Mouse (Mus musculus): ENCODE results near the gene Ihh. TPM values are rescaled to one million over a fixed set of nuclear protein-coding genes. Genes with fewer than 3 reads are reported as not detected.

Ihh gene
- polyA plus RNA-seq, 1 experiment from 2014 or later: 1.3 TPM

DNA sequence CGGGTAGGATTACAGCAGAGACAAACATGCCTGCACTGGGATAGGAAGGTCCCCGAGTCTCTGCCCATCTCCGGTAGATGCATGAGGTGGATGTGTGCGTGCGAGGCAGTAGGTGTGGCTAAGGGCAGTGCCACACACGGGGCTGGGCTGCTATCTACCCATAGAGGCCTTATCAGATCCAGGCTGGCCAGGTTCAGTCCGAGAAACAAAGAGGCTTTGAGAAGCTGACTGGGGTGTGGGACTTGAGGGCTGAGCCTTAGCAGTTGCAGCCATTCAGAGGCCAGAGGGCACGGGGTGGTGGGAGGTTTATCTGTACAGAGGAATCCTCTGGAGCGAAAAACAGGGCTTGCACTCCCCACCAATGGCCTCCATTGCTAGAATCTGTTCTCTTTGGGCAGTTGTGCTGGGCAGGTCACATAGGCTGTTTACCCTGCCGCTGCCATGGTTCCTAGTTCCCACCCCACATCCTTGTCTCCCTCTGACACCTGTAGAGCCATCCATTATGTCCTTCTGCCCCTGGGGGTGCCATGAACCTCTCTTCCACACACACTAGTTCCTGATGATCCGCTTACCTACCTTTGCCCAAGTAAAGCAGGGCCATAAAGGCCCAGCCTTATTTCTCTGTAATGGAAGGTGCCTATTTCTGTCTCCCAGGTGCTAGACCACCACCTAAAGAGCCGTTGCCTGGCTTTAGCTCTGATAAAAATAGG is 9.7 kb downstream of the Ihh start:
- 43% methylated on average over 12 of the region's 12 CpGs for WGBS (ENCODE audit: insufficient replicate concordance)
- DNase-seq: no peak
- no peak for ATAC-seq (ENCODE audit: low read depth)
- peaks cover 42% of the 10 kb centered on the region for H3K27me3 ChIP-seq
- H3K4me1 ChIP-seq (replicated peaks): no peaks in the 10 kb centered on the region
- no peaks in the 10 kb centered on the region for H3K9me3 ChIP-seq (replicated peaks)
- no peak overlapping the region for H3K4me3 ChIP-seq (replicated peaks)
- H3K9ac ChIP-seq: no peak overlapping the region
- no peaks in the 10 kb centered on the region for H3K36me3 ChIP-seq
- H3K4me2 ChIP-seq: no peak overlapping the region
- H3K27ac ChIP-seq: no peak overlapping the region

DNA sequence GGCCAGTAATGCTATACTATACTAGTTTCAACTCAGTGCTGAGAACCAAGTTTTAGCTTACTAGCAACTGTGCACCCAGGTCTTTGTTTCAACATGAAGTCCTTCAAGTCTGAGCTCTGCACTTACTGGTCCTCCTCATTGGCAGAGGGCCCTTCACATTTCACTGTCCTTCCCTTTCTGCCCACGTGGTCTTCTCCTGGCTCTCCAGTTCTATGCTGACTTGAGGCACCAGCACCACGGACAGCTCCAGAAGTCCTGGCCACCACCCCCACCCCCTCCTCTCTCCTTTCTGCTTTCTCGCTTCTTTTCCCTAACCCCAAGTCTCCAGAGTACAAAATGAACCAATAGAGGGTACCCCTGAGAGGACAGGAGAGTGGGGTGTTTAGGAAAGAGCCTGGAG is 11.7 kb downstream of the Ihh start:
- Histone ChIP-seq H3K36me3 (no peaks in the 10 kb centered on the region), H3K4me1 (replicated peaks) (no peaks in the 10 kb centered on the region), H3K27me3 (peaks cover 41% of the 10 kb centered on the region), H3K27ac (no peak overlapping the region), H3K4me3 (replicated peaks) (no peak overlapping the region), H3K9me3 (replicated peaks) (no peaks in the 10 kb centered on the region), H3K4me2 (no peak overlapping the region), H3K9ac (no peak overlapping the region)
- ATAC-seq (ENCODE audit: low read depth) (no peak), DNase-seq (no peak)
- WGBS (ENCODE audit: insufficient replicate concordance): 0% methylated on average over 3 of the region's 3 CpGs

DNA sequence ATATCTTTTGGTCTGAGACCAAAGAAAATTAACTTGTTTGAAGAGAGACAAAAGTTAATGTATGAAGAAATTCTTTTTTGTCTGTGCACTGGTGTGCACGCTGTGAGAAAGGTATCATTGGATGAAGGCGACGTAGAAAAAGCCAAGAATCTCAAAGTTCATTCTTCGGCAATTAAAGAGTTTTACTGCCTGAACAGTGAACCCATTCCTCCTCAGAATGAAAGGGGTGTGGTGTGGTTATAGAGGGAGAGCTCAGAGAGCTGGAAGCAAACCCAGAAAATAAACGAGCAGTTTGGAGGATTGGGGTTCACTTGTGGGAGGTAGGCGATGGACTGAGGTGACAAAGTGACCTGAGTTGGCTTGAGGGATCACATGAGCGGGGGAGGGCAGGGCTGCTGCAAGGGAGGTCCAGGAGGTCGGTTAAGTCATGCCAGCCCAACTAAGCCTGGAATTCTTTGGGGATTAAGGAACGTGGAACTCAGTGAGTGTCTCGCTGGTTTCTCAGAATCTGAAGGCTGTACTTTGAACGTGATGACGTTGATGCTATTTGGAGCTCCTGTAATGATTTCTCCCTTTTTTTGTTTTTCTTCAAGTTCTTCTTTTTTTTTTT is 15.1 kb downstream of the Ihh start:
- Histone ChIP-seq H3K4me3 (replicated peaks) (no peak overlapping the region), H3K9ac (no peak overlapping the region), H3K4me2 (no peak overlapping the region), H3K27me3 (peaks cover 42% of the 10 kb centered on the region), H3K36me3 (no peaks in the 10 kb centered on the region), H3K9me3 (replicated peaks) (no peaks in the 10 kb centered on the region), H3K27ac (no peak overlapping the region), H3K4me1 (replicated peaks) (no peaks in the 10 kb centered on the region)
- 36% methylated on average over 12 of the region's 12 CpGs for WGBS (ENCODE audit: insufficient replicate concordance)
- no peak for ATAC-seq (ENCODE audit: low read depth)
- DNase-seq: no peak

DNA sequence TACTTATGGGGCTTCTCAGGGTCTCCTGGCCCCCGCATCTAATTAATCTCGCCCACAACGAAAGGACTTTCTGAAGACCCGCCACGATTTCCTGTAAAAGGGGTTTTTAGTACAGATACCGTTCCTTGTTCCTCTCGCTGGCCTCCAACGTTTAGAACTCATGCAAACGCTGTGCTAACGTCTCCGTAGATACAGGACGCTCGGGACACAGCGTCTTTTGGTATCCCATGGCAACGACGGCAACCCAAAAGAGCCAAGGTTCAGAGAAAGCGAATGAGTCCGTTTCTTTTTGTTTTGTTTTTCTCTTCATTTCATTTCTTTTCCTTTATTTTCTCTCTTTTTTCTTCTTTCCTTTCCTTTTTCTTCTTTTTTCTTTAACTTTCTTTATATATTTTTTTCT is 16.1 kb downstream of the Ihh start, which contains the start of gene Cfap65:
Gene Cfap65 (minus strand): TSS at position 198 of the 400 bp plus-strand sequence.
- H3K9ac ChIP-seq: no peak within 1 kb of the TSS
- DNase-seq: no peak
- H3K4me2 ChIP-seq: peak within 1 kb of the TSS; percentile 10; the same call in 1 of the 2 replicates
- H3K27ac ChIP-seq: no peak within 1 kb of the TSS
- no peaks in the 10 kb centered on the region for H3K9me3 ChIP-seq (replicated peaks)
- no peak within 1 kb of the TSS for H3K4me3 ChIP-seq (replicated peaks)
- peaks cover 42% of the 10 kb centered on the region for H3K27me3 ChIP-seq
- no peaks in the 10 kb centered on the region for H3K36me3 ChIP-seq
- 2% methylated on average over 18 of the region's 18 CpGs for WGBS (ENCODE audit: insufficient replicate concordance)
- ATAC-seq (ENCODE audit: low read depth): no peak
- H3K4me1 ChIP-seq (replicated peaks): no peaks in the 10 kb centered on the region

DNA sequence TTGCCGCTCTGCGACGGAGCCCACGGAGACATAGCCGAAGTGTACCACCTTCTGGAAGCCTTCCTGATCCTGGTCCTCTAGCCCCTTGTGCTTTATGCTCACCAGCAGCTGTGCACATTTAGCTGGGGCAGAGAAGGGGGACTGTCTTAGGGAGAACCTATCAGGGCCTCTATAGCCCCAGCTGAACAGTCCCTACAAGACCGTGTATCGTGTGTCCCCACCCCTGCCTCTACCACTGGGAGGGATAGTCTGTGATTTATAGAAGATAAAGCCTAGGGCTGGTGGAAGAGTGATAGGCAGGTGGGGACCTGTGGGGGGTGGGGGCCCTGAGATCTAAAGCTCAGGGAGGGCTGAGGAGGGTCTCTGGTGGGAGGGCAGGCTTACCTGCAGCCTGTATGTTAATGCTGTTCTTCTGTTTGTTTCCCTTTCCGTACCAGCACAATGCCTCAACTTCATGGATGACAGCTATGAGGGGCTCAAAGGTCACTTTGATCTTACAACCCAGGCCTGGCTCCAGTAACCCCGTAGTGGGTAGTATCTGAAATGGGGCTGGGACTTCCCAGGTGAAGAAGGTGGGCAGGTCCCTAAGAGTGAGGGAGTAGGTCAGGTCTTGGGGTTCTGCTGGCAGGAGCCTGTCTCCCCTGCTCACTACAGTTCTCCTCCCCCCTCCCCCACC is 23.7 kb downstream of the Ihh start:
- no peak overlapping the region for H3K4me2 ChIP-seq
- H3K4me1 ChIP-seq (replicated peaks): no peaks in the 10 kb centered on the region
- H3K27me3 ChIP-seq: peaks cover 9% of the 10 kb centered on the region; the same call in 1 of the 2 replicates
- no peak overlapping the region for H3K4me3 ChIP-seq (replicated peaks)
- H3K36me3 ChIP-seq: no peaks in the 10 kb centered on the region
- no peak for DNase-seq
- 72% methylated on average over 9 of the region's 9 CpGs for WGBS (ENCODE audit: insufficient replicate concordance)
- H3K9ac ChIP-seq: no peak overlapping the region
- no peak overlapping the region for H3K27ac ChIP-seq
- H3K9me3 ChIP-seq (replicated peaks): no peaks in the 10 kb centered on the region
- no peak for ATAC-seq (ENCODE audit: low read depth)

DNA sequence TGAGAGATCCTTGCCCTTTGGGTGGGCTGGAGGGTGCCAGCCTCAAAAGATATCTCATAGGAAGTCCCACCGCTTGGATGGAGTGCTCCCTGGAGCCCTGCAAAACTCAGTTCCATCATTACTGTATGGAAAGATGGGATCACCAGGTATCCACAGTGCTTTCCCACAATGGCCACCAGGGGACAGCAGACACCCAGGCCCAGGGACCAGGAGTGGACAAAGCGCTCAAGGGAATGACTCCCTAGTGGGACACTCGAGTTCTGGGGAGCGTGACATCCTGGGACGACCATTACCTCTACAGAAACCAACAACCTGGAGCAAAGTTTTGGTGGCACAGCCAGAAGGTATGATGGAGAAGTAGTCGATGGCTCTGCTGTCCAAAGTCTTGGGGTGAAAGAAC is 24.8 kb downstream of the Ihh start:
- H3K36me3 ChIP-seq: no peaks in the 10 kb centered on the region
- no peak overlapping the region for H3K9ac ChIP-seq
- no peak overlapping the region for H3K4me3 ChIP-seq (replicated peaks)
- ATAC-seq (ENCODE audit: low read depth) (no peak), DNase-seq (no peak)
- no peak overlapping the region for H3K27ac ChIP-seq
- 27% methylated on average over 6 of the region's 6 CpGs for WGBS (ENCODE audit: insufficient replicate concordance)
- no peak overlapping the region for H3K4me2 ChIP-seq
- no peaks in the 10 kb centered on the region for H3K9me3 ChIP-seq (replicated peaks)
- 0 out of 2 replicates have a peak, but pooled peaks cover 6% of the 10 kb centered on the region for H3K27me3 ChIP-seq
- H3K4me1 ChIP-seq (replicated peaks): no peaks in the 10 kb centered on the region

DNA sequence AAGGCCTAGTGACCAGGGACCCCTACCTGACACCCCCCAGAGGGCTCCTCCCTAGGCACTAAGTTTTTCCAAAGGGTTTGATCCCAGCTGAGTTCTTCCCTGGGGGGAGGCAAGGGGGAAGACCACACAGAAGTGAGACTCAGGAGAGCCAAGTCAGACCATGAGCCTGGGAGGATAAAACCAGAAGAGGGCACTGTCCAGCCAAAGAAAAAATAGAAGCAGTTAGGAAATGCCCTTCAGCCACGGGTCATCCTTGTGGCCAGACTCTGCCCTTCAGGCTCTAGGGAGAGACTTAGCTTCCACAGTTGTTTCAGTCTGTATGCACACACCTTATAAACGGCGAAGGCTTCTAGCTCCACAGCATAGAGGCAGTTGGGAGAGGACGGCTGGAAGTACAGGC is 27.0 kb downstream of the Ihh start:
- Histone ChIP-seq H3K27me3 (0 out of 2 replicates have a peak, but pooled peaks cover 4% of the 10 kb centered on the region), H3K9me3 (replicated peaks) (no peaks in the 10 kb centered on the region), H3K4me3 (replicated peaks) (no peak overlapping the region), H3K4me2 (no peak overlapping the region), H3K36me3 (no peaks in the 10 kb centered on the region), H3K9ac (no peak overlapping the region), H3K4me1 (replicated peaks) (no peaks in the 10 kb centered on the region), H3K27ac (no peak overlapping the region)
- no peak for DNase-seq
- no peak for ATAC-seq (ENCODE audit: low read depth)
- WGBS (ENCODE audit: insufficient replicate concordance): 49% methylated on average over 4 of the region's 4 CpGs

DNA sequence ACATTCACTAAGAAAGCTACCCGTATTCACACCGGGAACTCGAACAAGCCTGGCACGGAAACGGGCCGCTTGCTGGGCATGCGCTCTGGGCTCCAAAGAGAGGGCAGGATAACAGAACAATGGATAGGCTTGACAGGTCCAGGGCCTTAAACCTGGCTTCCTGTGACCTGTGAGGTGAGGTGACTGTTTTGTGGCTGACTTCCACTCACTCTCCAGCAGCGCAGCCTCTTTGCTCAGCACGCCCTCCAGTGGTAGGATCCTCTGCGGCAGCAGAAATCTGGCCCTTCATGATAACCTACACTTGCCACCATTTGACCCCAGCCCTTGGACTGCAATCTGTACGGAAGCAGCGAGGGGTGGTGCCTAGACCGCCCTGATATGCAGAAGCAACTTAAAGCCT is 35.8 kb downstream of the Ihh start:
- ATAC-seq (ENCODE audit: low read depth) (no peak), DNase-seq (no peak)
- no peak overlapping the region for H3K27ac ChIP-seq
- H3K4me1 ChIP-seq (replicated peaks): no peaks in the 10 kb centered on the region
- no peak overlapping the region for H3K4me3 ChIP-seq (replicated peaks)
- WGBS (ENCODE audit: insufficient replicate concordance): 20% methylated on average over 13 of the region's 13 CpGs
- peaks cover 11% of the 10 kb centered on the region for H3K27me3 ChIP-seq
- H3K4me2 ChIP-seq: no peak overlapping the region
- H3K9me3 ChIP-seq (replicated peaks): no peaks in the 10 kb centered on the region; the same call in 1 of the 2 replicates
- H3K9ac ChIP-seq: no peak overlapping the region
- H3K36me3 ChIP-seq: no peaks in the 10 kb centered on the region

DNA sequence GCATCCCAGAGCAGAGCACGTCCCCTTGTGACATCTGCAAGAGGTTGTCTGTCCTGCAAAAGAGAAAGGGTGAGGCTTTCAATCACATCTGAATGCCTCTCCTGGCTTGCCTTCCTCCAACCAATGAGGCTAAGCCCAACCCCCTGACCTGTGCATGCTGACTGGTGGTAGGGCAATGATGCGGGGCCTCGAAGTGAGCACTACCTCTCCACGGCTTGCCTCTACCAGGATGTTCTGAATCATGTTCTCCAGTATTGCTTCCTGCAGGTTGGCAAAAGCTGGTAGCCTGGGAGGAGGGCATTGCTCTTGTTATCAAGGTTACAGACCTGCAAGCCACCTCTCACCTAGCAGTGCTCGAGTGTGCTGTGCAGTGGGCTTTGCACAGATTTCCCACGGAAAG is 49.3 kb downstream of the Ihh start:
- no peak overlapping the region for H3K27ac ChIP-seq
- no peak overlapping the region for H3K4me3 ChIP-seq (replicated peaks)
- DNase-seq: no peak
- no peaks in the 10 kb centered on the region for H3K9me3 ChIP-seq (replicated peaks)
- no peak overlapping the region for H3K9ac ChIP-seq
- ATAC-seq (ENCODE audit: low read depth): no peak
- WGBS (ENCODE audit: insufficient replicate concordance): 11% methylated on average over 6 of the region's 6 CpGs
- H3K4me1 ChIP-seq (replicated peaks): 0 out of 2 replicates have a peak, but pooled peaks cover 5% of the 10 kb centered on the region
- H3K36me3 ChIP-seq: no peaks in the 10 kb centered on the region
- no peak overlapping the region for H3K4me2 ChIP-seq
- peaks cover 78% of the 10 kb centered on the region for H3K27me3 ChIP-seq

DNA sequence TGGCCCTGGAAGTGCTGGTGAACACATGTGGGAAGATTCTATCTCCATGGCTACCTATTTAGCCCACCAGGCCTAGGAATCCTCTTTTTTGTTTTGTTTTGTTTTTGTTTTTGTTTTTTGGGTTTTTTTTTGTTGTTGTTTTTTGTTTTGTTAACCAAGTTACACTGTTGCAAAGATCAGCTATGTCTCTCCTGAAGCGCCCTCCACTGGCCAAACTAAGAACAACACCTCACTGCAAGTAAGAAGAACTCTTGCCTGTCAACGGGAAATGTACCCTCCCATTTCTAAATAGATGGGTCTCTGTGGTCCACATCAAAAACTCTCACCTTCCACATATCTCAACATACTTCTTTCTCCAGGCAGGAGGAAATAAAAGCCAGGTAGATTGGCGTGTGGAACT is 49.8 kb downstream of the Ihh start:
- ATAC-seq (ENCODE audit: low read depth) (no peak), DNase-seq (no peak)
- H3K4me1 ChIP-seq (replicated peaks): 0 out of 2 replicates have a peak, but pooled peaks cover 5% of the 10 kb centered on the region
- H3K27me3 ChIP-seq: peaks cover 83% of the 10 kb centered on the region
- WGBS (ENCODE audit: insufficient replicate concordance): 4% methylated on average over 3 of the region's 3 CpGs
- no peak overlapping the region for H3K4me3 ChIP-seq (replicated peaks)
- H3K9me3 ChIP-seq (replicated peaks): no peaks in the 10 kb centered on the region
- H3K4me2 ChIP-seq: no peak overlapping the region
- H3K36me3 ChIP-seq: no peaks in the 10 kb centered on the region
- no peak overlapping the region for H3K9ac ChIP-seq
- no peak overlapping the region for H3K27ac ChIP-seq

DNA sequence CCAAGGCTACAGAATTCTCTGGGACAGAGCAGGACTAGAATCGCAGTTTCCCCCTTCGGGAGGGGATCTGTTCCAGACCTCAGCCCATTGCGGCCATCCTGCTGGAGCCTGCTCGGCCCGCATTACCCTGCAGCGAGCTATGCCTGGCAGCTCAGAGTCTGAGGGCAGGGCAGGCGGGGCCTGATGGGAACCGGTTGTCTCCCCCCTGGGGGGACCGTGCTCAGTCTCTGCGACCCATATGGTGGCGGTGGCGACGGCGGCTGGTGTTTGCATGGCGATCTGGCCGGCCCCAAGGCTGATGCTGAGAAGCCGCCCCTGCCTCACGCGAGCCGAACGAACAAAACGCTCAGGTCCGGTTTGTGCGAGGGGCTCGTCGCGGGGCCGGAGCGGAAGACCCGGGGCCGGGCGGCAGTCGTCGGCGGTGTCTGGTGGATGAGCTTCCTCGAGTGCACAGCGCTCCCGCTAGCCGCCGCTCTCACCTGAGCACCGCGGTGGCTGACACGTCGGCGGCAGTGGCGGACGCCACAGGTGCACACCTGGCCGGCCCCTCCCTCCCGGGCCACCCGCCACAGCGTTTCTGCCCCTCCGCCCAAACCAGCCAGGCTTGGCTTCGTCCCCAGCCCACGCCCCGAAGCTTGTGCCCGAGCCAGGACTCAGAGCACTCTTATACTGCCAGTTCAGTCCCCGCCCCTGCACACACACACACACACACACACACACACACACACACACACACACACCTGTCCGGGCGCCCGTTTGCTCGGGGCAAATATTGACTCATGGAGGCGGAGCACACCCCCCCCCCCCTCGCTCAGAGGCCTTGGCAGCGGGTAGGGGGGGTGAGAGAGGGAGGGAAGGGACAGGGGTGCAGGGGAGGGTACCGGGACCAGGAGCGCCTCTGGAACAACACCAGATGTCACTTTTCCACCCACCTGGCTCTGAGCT is 50.9 kb downstream of the Ihh start:
- Histone ChIP-seq H3K27ac (no peak overlapping the region), H3K4me3 (replicated peaks) (peak overlapping the region; percentile 26), H3K27me3 (peaks cover 94% of the 10 kb centered on the region), H3K4me1 (replicated peaks) (0 out of 2 replicates have a peak, but pooled peaks cover 5% of the 10 kb centered on the region), H3K9me3 (replicated peaks) (no peaks in the 10 kb centered on the region), H3K36me3 (no peaks in the 10 kb centered on the region), H3K9ac (no peak overlapping the region), H3K4me2 (peak overlapping the region; percentile 56)
- peak; percentile 72 for ATAC-seq (ENCODE audit: low read depth)
- 2% methylated on average over 65 of the region's 66 CpGs for WGBS (ENCODE audit: insufficient replicate concordance)
- DNase-seq: no peak

All from liver, embryonic 13.5 days (tissue).